Mouse (Mus musculus) bone marrow macrophage, adult 2 months (primary cell): ENCODE data around the gene Ezr.

ENCODE experiments used
- CTCF ChIP-seq: IDR thresholded peaks from 2 replicates; pipeline ENCODE4 v1.5.1; 2012; ENCODE audit warnings: low read depth, mild to moderate bottlenecking, low read length, moderate library complexity
- POLR2A ChIP-seq: IDR thresholded peaks from 2 replicates; pipeline ENCODE4 v1.6.1; 2012; ENCODE audit warnings: mild to moderate bottlenecking, low read depth, low read length, borderline replicate concordance

DNA sequence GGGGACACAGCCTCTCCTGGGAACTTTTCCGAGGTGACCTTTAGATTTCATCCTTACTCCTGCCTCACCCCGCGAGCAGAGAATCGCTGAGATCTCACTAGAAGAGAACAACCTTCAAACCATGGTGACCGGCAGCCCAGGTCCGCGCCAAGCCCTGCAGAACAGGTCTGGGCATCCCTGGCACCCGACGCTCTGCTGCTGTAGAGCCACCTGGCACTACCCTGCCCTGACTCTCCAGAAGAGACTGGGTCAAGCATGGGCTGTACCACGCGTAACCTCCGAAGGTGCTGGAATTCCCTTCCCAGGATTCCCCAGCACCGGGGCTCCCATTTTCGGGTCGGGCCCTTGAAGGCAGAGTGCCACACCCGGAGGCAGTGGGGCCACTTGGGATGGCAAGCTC lies 24.7 kb downstream of the Ezr start:
- TF ChIP-seq CTCF, result no peak
- no peak for TF ChIP-seq POLR2A
